Mouse (Mus musculus): ENCODE results near the gene Lmo7. TPM values are rescaled to one million over a fixed set of nuclear protein-coding genes. Genes with fewer than 3 reads are reported as not detected.

Gene Lmo7
- polyA plus RNA-seq, 1 experiment: 0.08 TPM

- H3K4me3 ChIP-seq (replicated peaks): no peak overlapping the region
- TF ChIP-seq TAL1 (IDR thresholded peaks at IDR 0.05; ENCODE audit: low read length) (no peak), GATA1 (IDR thresholded peaks at IDR 0.05; ENCODE audit: low read length) (no peak)
- H3K27me3 ChIP-seq (ENCODE audit: control insufficient read depth): no peaks in the 10 kb centered on the region
- no peaks in the 10 kb centered on the region for H3K36me3 ChIP-seq (ENCODE audit: control insufficient read depth)
- H3K4me1 ChIP-seq (ENCODE audit: control insufficient read depth): no peaks in the 10 kb centered on the region
- H3K9me3 ChIP-seq (ENCODE audit: control insufficient read depth, low read length): peaks cover 12% of the 10 kb centered on the region
Measured at GRCm38 (mm10) chr14:101930576-101931447, 201.1 kb downstream of the Lmo7 start.

DNA sequence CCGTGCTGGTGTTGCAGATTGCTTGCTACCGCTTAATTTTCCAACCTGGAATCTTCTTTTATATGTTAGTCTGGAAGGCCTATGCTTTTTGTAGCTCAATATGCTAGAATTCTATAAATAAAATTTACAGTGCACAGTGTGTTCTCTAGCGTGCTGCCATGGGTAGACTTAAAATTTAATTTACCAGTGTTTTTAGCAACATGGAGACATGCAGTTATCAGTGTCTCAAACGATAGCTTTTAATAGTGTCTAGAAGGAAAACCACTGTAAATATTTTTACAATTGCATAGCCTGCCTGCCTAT is 201.6 kb downstream of the Lmo7 start:
- TF ChIP-seq GATA1 (IDR thresholded peaks at IDR 0.05; ENCODE audit: low read length) (no peak), TAL1 (IDR thresholded peaks at IDR 0.05; ENCODE audit: low read length) (no peak)
- Histone ChIP-seq H3K36me3 (ENCODE audit: control insufficient read depth) (no peaks in the 10 kb centered on the region), H3K4me3 (replicated peaks) (no peak overlapping the region), H3K9me3 (ENCODE audit: control insufficient read depth, low read length) (peaks cover 12% of the 10 kb centered on the region), H3K4me1 (ENCODE audit: control insufficient read depth) (no peaks in the 10 kb centered on the region), H3K27me3 (ENCODE audit: control insufficient read depth) (no peaks in the 10 kb centered on the region)

DNA sequence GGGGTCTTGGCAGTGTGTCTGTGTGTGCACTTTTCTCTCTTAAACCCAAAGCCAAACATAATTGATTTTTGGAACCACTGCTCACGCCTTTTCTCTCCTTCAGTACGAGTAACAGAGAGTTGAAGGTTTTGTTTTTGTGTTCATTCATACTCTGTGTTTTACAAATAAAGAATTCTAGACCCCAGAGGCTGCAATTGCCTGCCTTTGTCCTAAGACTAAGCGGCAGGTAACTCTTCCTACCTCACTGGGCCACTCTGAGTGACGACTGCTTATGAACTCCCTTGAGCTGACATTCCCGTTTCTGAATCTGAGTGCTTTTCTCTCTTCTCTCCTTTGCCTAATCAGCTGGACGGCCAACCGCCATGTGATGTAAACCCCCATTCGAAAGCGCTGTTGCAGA is 203.8 kb downstream of the Lmo7 start:
- H3K4me1 ChIP-seq (ENCODE audit: control insufficient read depth): no peaks in the 10 kb centered on the region
- H3K27me3 ChIP-seq (ENCODE audit: control insufficient read depth): no peaks in the 10 kb centered on the region
- no peaks in the 10 kb centered on the region for H3K36me3 ChIP-seq (ENCODE audit: control insufficient read depth)
- TF ChIP-seq GATA1 (IDR thresholded peaks at IDR 0.05; ENCODE audit: low read length) (no peak), TAL1 (IDR thresholded peaks at IDR 0.05; ENCODE audit: low read length) (no peak)
- H3K9me3 ChIP-seq (ENCODE audit: control insufficient read depth, low read length): peaks cover 12% of the 10 kb centered on the region
- no peak overlapping the region for H3K4me3 ChIP-seq (replicated peaks)

DNA sequence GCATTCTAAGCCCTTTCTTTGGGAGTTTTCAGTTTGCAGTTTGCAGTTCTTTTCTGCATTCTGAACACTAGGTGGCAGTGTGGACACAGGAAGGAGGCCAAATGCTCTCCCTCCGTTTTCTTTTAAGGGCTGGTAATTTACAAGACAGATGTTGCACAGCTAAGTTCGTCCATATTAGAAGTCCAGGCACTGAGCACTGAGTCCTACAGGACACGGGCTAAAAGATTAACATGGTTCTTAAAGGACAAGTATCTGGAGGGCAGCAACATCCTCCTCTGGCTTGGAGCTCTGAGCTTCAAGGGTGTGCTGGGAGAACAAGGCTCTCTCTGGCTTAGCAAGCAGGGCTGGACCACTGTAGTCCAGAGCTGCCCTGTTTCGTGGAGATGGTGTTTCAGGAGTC is 213.2 kb downstream of the Lmo7 start:
- Histone ChIP-seq H3K4me3 (replicated peaks) (no peak overlapping the region), H3K9me3 (ENCODE audit: control insufficient read depth, low read length) (no peaks in the 10 kb centered on the region), H3K27me3 (ENCODE audit: control insufficient read depth) (no peaks in the 10 kb centered on the region), H3K36me3 (ENCODE audit: control insufficient read depth) (no peaks in the 10 kb centered on the region), H3K4me1 (ENCODE audit: control insufficient read depth) (no peaks in the 10 kb centered on the region)
- TF ChIP-seq GATA1 (IDR thresholded peaks at IDR 0.05; ENCODE audit: low read length) (no peak), TAL1 (IDR thresholded peaks at IDR 0.05; ENCODE audit: low read length) (no peak)

DNA sequence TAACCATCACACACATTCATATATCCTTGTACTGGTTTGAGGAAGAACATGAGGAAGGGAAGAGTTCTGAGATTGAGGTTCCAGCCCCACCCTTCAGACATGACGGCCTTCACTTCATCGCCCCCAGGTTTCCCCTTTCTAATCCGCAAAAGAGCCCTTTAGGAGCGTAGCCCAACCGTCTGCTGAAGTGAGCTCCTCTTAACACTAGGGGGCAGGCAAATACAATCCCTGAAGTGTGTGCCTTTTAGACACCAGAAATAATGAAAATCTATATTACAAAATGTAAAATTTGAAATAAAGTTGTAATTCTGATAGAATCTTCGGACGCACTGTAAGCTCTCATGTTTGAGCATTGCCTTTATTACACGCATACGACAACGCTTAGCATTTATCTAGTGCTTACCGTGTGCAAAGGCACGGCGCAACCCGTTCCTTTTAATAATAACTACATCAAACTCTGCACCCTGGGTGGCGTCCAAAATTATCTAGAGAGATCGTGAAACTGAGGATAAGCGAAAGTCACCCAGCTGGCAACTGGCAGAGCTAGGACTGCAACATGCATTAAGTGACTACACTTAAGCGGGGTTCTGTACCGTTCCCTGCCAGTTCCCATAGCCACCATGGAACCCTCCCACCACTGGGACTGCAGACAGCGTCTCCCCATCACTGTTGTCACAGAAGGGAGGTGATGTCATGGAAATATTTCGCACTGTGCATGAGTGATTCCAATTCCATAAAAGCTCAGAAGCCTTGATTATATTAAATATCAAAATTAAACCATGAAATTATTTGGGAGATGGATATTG is 217.2 kb downstream of the Lmo7 start:
- no peaks in the 10 kb centered on the region for H3K4me1 ChIP-seq (ENCODE audit: control insufficient read depth)
- no peak for TF ChIP-seq TAL1 (IDR thresholded peaks at IDR 0.05; ENCODE audit: low read length)
- no peak for TF ChIP-seq GATA1 (IDR thresholded peaks at IDR 0.05; ENCODE audit: low read length)
- no peaks in the 10 kb centered on the region for H3K27me3 ChIP-seq (ENCODE audit: control insufficient read depth)
- H3K36me3 ChIP-seq (ENCODE audit: control insufficient read depth): no peaks in the 10 kb centered on the region
- H3K9me3 ChIP-seq (ENCODE audit: control insufficient read depth, low read length): no peaks in the 10 kb centered on the region
- H3K4me3 ChIP-seq (replicated peaks): no peak overlapping the region

DNA sequence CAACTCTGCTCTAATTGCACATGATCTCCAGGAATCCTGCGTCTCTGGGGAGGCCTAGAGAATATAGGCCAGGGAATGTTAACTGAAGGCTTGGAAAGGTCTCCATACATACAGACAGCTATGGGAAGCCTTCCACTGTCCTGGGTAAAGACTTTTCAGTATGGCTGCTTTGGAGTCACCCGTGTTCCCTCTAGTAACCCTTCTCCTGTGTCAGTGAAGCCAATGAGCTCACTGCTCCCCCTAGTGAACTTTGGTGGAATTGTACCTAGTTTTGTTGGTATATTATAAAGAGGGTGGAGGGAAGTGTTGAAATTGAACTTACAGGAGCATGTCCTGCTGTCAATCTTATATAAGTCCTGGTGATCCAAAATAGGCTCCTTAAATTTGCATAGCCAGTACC is 219.4 kb downstream of the Lmo7 start:
- TF ChIP-seq GATA1 (IDR thresholded peaks at IDR 0.05; ENCODE audit: low read length) (no peak), TAL1 (IDR thresholded peaks at IDR 0.05; ENCODE audit: low read length) (no peak)
- Histone ChIP-seq H3K4me1 (ENCODE audit: control insufficient read depth) (no peaks in the 10 kb centered on the region), H3K36me3 (ENCODE audit: control insufficient read depth) (no peaks in the 10 kb centered on the region), H3K9me3 (ENCODE audit: control insufficient read depth, low read length) (no peaks in the 10 kb centered on the region), H3K27me3 (ENCODE audit: control insufficient read depth) (no peaks in the 10 kb centered on the region), H3K4me3 (replicated peaks) (no peak overlapping the region)

DNA sequence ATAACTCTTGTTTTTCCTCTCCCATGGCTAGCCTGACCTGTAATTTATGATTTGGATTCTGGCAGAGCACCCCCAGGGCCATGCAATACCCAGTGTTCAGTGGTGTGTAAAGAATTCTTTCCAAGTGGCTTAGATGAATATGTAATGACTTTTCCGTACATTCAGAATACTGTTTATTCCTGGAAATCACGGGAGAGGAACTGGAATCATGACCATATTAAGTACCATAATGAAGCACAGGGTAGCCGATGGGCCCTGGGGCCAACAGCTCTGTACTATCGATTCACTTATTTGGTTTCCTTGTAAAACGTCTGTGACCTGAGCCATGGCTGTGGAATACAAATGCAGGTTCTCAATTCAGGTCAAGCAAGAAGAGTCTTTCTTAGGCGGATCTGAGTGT is 221.3 kb downstream of the Lmo7 start:
- Histone ChIP-seq H3K4me1 (ENCODE audit: control insufficient read depth) (no peaks in the 10 kb centered on the region), H3K4me3 (replicated peaks) (no peak overlapping the region), H3K36me3 (ENCODE audit: control insufficient read depth) (no peaks in the 10 kb centered on the region), H3K9me3 (ENCODE audit: control insufficient read depth, low read length) (no peaks in the 10 kb centered on the region), H3K27me3 (ENCODE audit: control insufficient read depth) (no peaks in the 10 kb centered on the region)
- TF ChIP-seq TAL1 (IDR thresholded peaks at IDR 0.05; ENCODE audit: low read length): no peak
- TF ChIP-seq GATA1 (IDR thresholded peaks at IDR 0.05; ENCODE audit: low read length): no peak

GRCm38 (mm10) chr14:101953793-101954468 is 224.2 kb downstream of the Lmo7 start:
- Histone ChIP-seq H3K9me3 (ENCODE audit: control insufficient read depth, low read length) (no peaks in the 10 kb centered on the region), H3K4me1 (ENCODE audit: control insufficient read depth) (no peaks in the 10 kb centered on the region), H3K36me3 (ENCODE audit: control insufficient read depth) (no peaks in the 10 kb centered on the region), H3K27me3 (ENCODE audit: control insufficient read depth) (no peaks in the 10 kb centered on the region), H3K4me3 (replicated peaks) (no peak overlapping the region)
- no peak for TF ChIP-seq TAL1 (IDR thresholded peaks at IDR 0.05; ENCODE audit: low read length)
- no peak for TF ChIP-seq GATA1 (IDR thresholded peaks at IDR 0.05; ENCODE audit: low read length)

DNA sequence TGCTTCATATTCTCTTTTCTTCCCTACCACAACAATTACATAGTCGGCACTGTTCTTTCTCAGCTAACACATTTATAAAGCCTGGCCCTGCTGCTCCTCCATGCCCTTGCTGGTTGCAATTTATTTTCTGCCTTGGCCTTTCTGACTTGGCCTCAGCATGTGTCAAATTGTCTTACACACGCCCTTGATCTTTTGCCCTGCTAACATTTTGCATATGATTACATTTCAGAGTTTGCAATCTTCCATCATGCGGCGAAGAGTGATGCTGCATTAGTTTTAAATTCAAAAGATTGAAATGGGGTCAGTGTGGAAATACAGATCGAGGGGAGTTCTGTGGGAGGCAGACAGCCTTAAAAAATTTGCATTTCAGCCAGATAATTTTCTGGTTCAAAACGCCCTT is 234.6 kb downstream of the Lmo7 start:
- TF ChIP-seq GATA1 (IDR thresholded peaks at IDR 0.05; ENCODE audit: low read length): no peak
- TF ChIP-seq TAL1 (IDR thresholded peaks at IDR 0.05; ENCODE audit: low read length): no peak

More for the DNA sequence above, 234.6 kb downstream of the Lmo7 start:
- no peak overlapping the region for H3K4me3 ChIP-seq (replicated peaks)
- no peaks in the 10 kb centered on the region for H3K4me1 ChIP-seq (ENCODE audit: control insufficient read depth)
- H3K27me3 ChIP-seq (ENCODE audit: control insufficient read depth): no peaks in the 10 kb centered on the region
- no peaks in the 10 kb centered on the region for H3K36me3 ChIP-seq (ENCODE audit: control insufficient read depth)
- peaks cover 11% of the 10 kb centered on the region for H3K9me3 ChIP-seq (ENCODE audit: control insufficient read depth, low read length)

Measured in erythroblast, embryonic 14.5 days (primary cell).